Mouse (Mus musculus) lung, postnatal 0 days (tissue): ENCODE measurements around the gene Prm2. TPM values are rescaled to one million over a fixed set of nuclear protein-coding genes. Genes with fewer than 3 reads are reported as not detected.

Experiments used
- ATAC-seq: fragments of 200-750 bp; cut with Nextera tagmentation; 2 replicates; pipeline ENCODE4 v1.8.0; 2017; ENCODE audit warnings: moderate library complexity
- DNase-seq: peaks from one replicate; pipeline ENCODE4 v3.0.0-alpha.2; 2016; ENCODE audit warnings: low spot score
- H3K27ac ChIP-seq: fragments of 300-500 bp; sonication (generic); 2 replicates; pipeline ENCODE4 v1.5.1; 2014; ENCODE audit warnings: antibody characterized with exemption, mild to moderate bottlenecking, low read length, mixed read lengths
- H3K27me3 ChIP-seq: fragments of 300-500 bp; sonication (generic); replicated peaks from 2 replicates; pipeline ENCODE4 v1.6.1; 2014; ENCODE audit warnings: low read length, mixed read lengths; ENCODE audit not compliant: insufficient read depth
- H3K36me3 ChIP-seq: fragments of 300-500 bp; sonication (generic); 2 replicates; pipeline ENCODE4 v1.6.1; 2014; ENCODE audit warnings: low read length, mixed read lengths; ENCODE audit not compliant: insufficient read depth
- H3K4me1 ChIP-seq: fragments of 300-500 bp; sonication (generic); 2 replicates; pipeline ENCODE4 v1.6.1; 2014; ENCODE audit warnings: antibody characterized with exemption, low read depth, low read length, mixed read lengths; ENCODE audit not compliant: insufficient read depth
- H3K4me2 ChIP-seq: fragments of 300-500 bp; sonication (generic); replicated peaks from 2 replicates; pipeline ENCODE4 v1.6.1; 2014; ENCODE audit warnings: low read depth, mild to moderate bottlenecking, low read length, moderate library complexity, mixed read lengths
- H3K4me3 ChIP-seq: fragments of 300-500 bp; sonication (generic); 2 replicates; pipeline ENCODE4 v1.5.1; 2014; ENCODE audit warnings: low read depth, low read length
- H3K9ac ChIP-seq: fragments of 300-500 bp; sonication (generic); replicated peaks from 2 replicates; pipeline ENCODE4 v1.6.1; 2014; ENCODE audit warnings: low read depth, mild to moderate bottlenecking
- H3K9me3 ChIP-seq: fragments of 300-500 bp; sonication (generic); 2 replicates; pipeline ENCODE4 v1.6.1; 2016; ENCODE audit warnings: low read length, mixed read lengths
- CTCF ChIP-seq: IDR thresholded peaks from 2 replicates; pipeline ENCODE4 v1.5.1; 2016; ENCODE audit warnings: antibody characterized with exemption, mild to moderate bottlenecking
- EP300 ChIP-seq: IDR thresholded peaks from 2 replicates; pipeline ENCODE4 v1.6.1; 2016; ENCODE audit warnings: antibody characterized with exemption, mild to moderate bottlenecking, control low read depth
- WGBS: fragments of 180-500 bp; shearing (Covaris S2); extraction: QIAGEN DNeasy Blood & Tissue Kit; methylation state at CpG from one replicate; pipeline ENCODE4 v1.1.7; 2014; 5-methylcytosine and 5-hydroxymethylcytosine counted together
- polyA plus RNA-seq: library from polyadenylated mRNA; unstranded; fragments of >200 nt; fragmentation: Nextera tagmentation; extraction: Ambion mirVana; gene quantifications from 2 replicates; pipeline ENCODE4 v1.2.1, GENCODE M21; 2015

Prm2 gene
- polyA plus RNA-seq, 1 experiment from 2014 or later: not detected

DNA sequence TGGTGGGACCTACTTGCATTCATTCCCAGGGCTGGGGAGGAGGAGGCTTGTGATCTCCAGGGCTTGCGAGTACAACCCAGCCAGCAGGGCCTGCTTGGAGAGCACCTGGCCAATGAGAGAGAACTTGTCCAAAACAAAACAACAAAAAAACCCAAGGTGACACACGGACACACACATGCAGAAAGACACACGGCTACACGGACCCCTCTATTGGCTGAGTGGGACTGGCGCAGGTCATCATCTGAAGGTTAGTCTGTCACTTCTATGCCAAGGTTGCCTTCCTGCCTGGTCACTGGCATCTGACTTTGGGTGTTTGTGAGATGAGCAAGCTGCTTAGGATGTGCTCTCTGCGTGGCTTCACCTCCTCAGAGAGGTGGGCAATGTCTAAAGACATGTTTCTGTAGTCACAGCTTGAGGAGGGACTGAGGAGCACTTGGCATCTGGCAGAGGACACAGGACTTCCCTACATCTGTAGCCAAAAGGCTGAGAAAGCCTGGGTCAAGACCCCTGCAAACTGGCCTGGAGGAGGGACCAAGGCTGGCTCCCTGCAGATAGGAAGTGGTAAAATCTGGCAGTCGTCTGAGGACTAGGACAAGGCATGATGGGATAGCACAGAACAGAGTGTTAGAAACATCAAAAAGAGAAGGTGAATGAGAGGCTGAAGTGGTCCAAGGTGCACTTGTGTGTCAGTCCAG is 32.0 kb upstream of the Prm2 start:
- ATAC-seq: no peak
- Histone ChIP-seq H3K4me3 (no peak overlapping the region), H3K9me3 (no peaks in the 10 kb centered on the region), H3K27ac (no peak overlapping the region), H3K36me3 (no peaks in the 10 kb centered on the region), H3K27me3 (0 out of 2 replicates have a peak, but pooled peaks cover 4% of the 10 kb centered on the region), H3K4me2 (no peak overlapping the region), H3K9ac (no peak overlapping the region), H3K4me1 (no peaks in the 10 kb centered on the region)
- no peak for DNase-seq
- TF ChIP-seq EP300 (no peak), CTCF (no peak)
- 78% methylated on average over 7 of the region's 7 CpGs for WGBS

DNA sequence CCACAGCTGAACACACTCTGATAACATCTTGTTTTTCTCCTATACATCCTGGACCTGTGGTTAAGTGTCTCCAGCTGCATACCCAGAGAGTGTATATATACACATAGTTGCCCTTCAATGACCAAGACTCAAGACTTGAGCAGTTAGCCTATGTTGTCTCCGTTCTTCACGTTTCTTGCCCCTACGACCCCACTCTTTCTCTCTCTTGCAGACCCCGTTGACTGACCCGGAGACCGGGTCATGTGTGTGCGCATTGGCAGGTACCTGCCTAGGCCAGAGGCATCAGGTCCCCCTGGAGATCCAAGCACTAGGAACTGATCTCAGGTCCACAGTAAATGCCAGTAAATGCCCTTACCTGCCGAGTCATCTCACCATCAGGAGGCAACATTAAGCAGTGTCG is 31.3 kb upstream of the Prm2 start:
- Histone ChIP-seq H3K27me3 (0 out of 2 replicates have a peak, but pooled peaks cover 4% of the 10 kb centered on the region), H3K4me1 (no peaks in the 10 kb centered on the region), H3K4me3 (no peak overlapping the region), H3K9ac (no peak overlapping the region), H3K36me3 (no peaks in the 10 kb centered on the region), H3K4me2 (no peak overlapping the region), H3K9me3 (no peaks in the 10 kb centered on the region), H3K27ac (no peak overlapping the region)
- TF ChIP-seq CTCF: no peak
- no peak for TF ChIP-seq EP300
- DNase-seq (no peak), ATAC-seq (no peak)
- 88% methylated on average over 9 of the region's 9 CpGs for whole genome bisulfite sequencing

DNA sequence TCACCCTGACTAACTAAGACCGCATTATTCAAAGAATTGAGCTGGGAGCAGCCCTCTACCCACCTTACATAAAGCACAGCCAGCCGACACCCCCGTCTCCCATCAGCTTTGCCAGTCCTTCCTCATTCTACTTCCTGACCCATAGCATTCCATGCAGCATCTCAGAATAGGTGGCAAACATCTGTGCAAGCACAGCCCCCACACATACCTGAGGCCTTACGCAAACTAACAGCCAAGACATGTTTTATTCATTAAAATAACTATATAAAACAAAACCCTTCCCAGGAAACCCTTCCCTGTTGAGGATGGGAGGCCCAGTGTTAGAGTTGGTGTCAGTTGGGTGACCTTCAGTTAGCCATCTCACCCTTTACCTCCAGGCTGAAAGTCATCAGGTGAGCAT is 29.9 kb upstream of the Prm2 start:
- 77% methylated on average over 4 of the region's 4 CpGs for WGBS
- TF ChIP-seq EP300 (no peak), CTCF (no peak)

DNA sequence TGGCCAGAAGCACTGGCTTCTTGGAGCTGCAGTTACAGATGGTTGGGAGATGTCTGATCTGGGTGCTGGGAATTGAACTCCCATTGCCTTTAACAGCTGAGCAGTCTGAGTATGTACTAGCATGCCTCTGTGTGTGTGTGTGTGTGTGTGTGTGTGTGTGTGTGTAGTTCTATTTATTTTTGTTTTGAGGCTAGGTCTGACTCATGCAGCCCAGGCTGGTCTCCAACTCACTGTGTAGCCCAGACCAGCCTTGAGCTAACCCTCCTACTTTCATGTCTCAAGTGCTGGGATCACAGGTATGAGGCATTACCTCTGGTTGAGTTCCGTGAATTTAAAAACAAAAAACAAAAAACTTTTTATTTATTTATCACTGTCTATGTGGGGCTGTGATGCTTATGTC is 28.6 kb upstream of the Prm2 start:
- no peak for ATAC-seq
- H3K4me3 ChIP-seq: no peak overlapping the region
- TF ChIP-seq EP300: no peak
- TF ChIP-seq CTCF: no peak

More for the DNA sequence above, 29.9 kb upstream of the Prm2 start:
- Histone ChIP-seq H3K4me2 (no peak overlapping the region), H3K27me3 (0 out of 2 replicates have a peak, but pooled peaks cover 4% of the 10 kb centered on the region), H3K9ac (no peak overlapping the region), H3K27ac (no peak overlapping the region), H3K4me1 (no peaks in the 10 kb centered on the region), H3K9me3 (no peaks in the 10 kb centered on the region), H3K4me3 (no peak overlapping the region), H3K36me3 (no peaks in the 10 kb centered on the region)
- DNase-seq (no peak), ATAC-seq (no peak)

DNA sequence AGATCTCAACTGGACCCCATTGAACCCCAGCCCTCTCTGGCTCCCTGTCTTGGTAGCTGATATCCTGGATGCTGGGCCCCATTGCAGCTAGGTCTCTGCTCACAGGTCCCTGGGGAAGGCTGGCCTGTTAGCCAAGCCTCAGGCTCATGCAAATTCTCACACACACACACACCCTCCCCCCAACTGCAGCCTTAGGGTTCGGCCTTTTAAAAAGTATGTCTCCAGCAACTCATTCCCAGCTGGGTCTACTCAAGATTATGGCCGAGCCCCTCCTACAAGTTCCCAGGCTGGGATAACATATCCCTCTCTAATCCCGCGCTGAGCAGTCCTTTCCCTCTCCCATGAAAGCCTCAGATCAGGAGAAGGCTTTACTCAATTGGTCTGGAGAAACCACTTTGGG is 25.5 kb upstream of the Prm2 start:
- TF ChIP-seq EP300 (no peak), CTCF (no peak)
- Histone ChIP-seq H3K36me3 (no peaks in the 10 kb centered on the region), H3K27ac (no peak overlapping the region), H3K27me3 (0 out of 2 replicates have a peak, but pooled peaks cover 1% of the 10 kb centered on the region), H3K9me3 (no peaks in the 10 kb centered on the region), H3K9ac (no peak overlapping the region), H3K4me1 (no peaks in the 10 kb centered on the region), H3K4me3 (no peak overlapping the region), H3K4me2 (no peak overlapping the region)
- no peak for ATAC-seq
- 64% methylated on average over 4 of the region's 4 CpGs for WGBS
- DNase-seq: no peak

More for the DNA sequence above, 28.6 kb upstream of the Prm2 start:
- Histone ChIP-seq H3K36me3 (no peaks in the 10 kb centered on the region), H3K9me3 (no peaks in the 10 kb centered on the region), H3K4me1 (no peaks in the 10 kb centered on the region), H3K27me3 (0 out of 2 replicates have a peak, but pooled peaks cover 4% of the 10 kb centered on the region), H3K9ac (no peak overlapping the region), H3K27ac (no peak overlapping the region), H3K4me2 (no peak overlapping the region)
- WGBS: 78% methylated on average over 1 of the region's 1 CpGs
- no peak for DNase-seq

DNA sequence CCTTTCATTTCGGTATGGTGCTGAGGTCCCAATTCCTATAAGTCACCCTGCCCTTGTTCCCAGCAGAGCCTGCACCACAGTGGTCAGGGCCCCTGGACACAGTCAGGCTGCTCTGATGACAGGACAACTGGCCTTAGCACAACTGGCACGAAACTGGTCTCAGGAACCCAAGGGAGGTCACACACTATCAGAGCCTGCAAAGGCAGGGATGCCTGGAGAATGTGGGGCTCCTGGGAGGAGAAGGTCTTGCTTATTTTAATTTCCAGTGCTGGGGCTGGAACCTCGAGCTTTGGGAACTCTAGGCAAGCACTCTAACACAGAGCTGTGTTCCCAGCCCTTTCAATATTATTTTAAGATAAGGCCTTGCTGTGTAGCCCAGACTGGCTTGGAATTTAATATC is 24.0 kb upstream of the Prm2 start:
- Histone ChIP-seq H3K4me2 (no peak overlapping the region), H3K9ac (no peak overlapping the region), H3K4me3 (no peak overlapping the region), H3K36me3 (no peaks in the 10 kb centered on the region), H3K4me1 (no peaks in the 10 kb centered on the region), H3K27ac (no peak overlapping the region), H3K27me3 (no peaks in the 10 kb centered on the region), H3K9me3 (no peaks in the 10 kb centered on the region)
- WGBS: 63% methylated on average over 3 of the region's 3 CpGs
- no peak for TF ChIP-seq EP300
- TF ChIP-seq CTCF: no peak
- DNase-seq (no peak), ATAC-seq (no peak)
